Mouse (Mus musculus): ENCODE results near the gene Aasdh. TPM values are rescaled to one million over a fixed set of nuclear protein-coding genes. Genes with fewer than 3 reads are reported as not detected.

Gene Aasdh
- 23.2 and 26.2 TPM in 2 replicates for polyA plus RNA-seq (2016; fragmentation: Nextera tagmentation; extraction: Ambion mirVana)

DNA sequence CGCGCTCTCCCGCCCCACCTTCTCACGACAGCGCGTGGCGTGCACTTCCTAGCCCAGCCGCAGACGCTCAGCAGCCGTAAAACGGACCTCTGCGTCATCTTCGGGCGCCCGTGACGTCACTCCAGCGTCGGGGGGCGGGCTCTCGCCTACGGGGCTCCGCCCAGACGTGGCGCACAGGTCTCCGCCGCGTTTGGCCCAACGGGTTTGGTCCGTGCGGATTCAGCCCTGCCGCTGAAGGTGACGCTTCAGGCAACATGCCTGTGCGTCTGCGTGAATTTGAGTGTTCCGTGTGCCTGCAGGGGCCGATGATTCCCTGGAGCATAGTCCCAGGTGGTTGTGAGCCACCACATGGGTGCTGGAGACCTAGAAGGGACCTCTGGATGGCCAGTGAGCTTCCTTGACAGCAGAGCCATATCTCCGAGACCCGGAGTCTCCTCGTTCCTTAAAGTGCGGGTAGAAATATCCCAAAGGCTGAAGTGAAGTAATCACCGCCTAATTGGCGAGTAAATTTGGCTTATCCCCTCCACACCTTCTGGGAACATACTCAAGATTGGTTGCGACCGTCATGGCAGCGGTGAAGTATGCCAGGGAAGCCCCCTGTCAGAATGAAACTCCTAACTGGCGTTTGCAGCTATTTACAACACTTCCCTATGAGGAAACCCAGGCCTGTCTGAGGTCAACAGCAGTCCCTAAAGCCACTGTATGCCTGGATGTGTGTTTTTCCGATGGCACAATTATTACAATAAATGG, at the start of gene Aasdh:
Gene Aasdh, minus strand, starts transcription at position 110 of the 750 bp plus-strand sequence.
- Histone ChIP-seq H3K9me3 (no peaks in the 10 kb centered on the region), H3K4me3 (peak within 1 kb of the TSS; percentile 78), H3K36me3 (replicated peaks) (peaks cover 10% of the 10 kb centered on the region), H3K27ac (replicated peaks) (peak within 1 kb of the TSS; percentile 89), H3K4me1 (peaks cover 9% of the 10 kb centered on the region), H3K27me3 (replicated peaks; ENCODE audit: low read depth, poor library complexity, severe bottlenecking) (no peaks in the 10 kb centered on the region)
- DNase-seq (ENCODE audit: low spot score), result peak; percentile 99
- WGBS, result under 1% methylated on average over 47 of the region's 47 CpGs

GRCm38 (mm10) chr5:76954271-76954900, 49.1 kb upstream of the Aasdh start:
- Histone ChIP-seq H3K9me3 (no peaks in the 10 kb centered on the region), H3K27ac (replicated peaks) (no peak overlapping the region), H3K36me3 (replicated peaks) (peaks cover 62% of the 10 kb centered on the region), H3K4me3 (0 out of 2 replicates have a peak overlapping the region, but pooled peaks have one; percentile 82), H3K27me3 (replicated peaks; ENCODE audit: low read depth, poor library complexity, severe bottlenecking) (no peaks in the 10 kb centered on the region), H3K4me1 (peaks cover 34% of the 10 kb centered on the region)
- DNase-seq (ENCODE audit: low spot score), result no peak
- 90% methylated on average over 6 of the region's 6 CpGs for WGBS

- WGBS, result 82% methylated on average over 3 of the region's 3 CpGs
- DNase-seq (ENCODE audit: low spot score), result no peak
- H3K4me1 ChIP-seq, result peaks cover 36% of the 10 kb centered on the region
Observed at GRCm38 (mm10) chr5:76953794-76954193, 48.5 kb upstream of the Aasdh start.

DNA sequence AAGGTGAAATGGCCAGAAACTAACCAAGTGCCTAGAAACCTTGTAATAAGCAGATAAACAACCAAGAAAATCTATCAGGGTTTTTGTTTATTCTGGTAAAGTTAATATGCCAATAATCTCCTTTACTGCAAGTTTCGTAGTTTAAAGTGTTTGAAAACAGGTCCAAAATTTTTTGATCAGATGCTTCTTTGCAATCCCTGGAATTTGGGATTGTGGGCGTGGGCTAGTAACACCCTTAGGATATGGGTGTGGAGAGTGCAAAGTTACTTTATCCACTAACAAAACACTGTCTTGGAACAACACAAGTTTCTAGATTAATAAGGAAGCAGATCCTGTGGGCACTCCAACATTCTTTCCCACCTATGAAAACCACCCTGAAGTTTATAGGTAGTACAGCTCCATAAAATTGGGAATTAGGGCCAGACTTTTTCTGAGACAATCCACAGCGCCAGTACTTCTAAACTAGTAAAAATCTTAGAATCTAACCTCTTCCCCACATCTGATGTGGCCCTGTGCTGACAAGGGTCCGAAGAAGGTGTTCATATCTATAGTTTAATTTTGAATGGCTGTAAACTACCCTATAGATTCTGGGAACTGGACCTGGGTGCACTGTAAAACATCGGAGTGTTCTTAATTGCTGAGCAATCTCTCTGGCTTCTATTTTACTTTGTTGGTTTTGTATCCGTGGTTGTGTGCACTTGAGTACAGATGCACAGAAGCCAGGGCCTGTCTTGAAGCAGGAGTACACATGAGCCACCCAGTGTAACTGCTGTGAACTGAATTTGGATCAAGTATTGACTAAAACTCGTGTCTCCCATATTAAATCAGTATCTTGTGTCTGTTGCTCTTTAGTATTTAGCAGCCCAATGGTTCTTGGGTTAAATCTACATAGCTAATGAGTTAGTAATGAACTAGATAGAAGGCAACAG, 47.1 kb upstream of the Aasdh start:
- WGBS, result 23% methylated on average over 7 of the region's 7 CpGs
- Histone ChIP-seq H3K4me1 (peaks cover 44% of the 10 kb centered on the region), H3K27me3 (replicated peaks; ENCODE audit: low read depth, poor library complexity, severe bottlenecking) (no peaks in the 10 kb centered on the region), H3K27ac (replicated peaks) (peak overlapping the region; percentile 94), H3K4me3 (peak overlapping the region; percentile 82), H3K9me3 (no peaks in the 10 kb centered on the region), H3K36me3 (replicated peaks) (peaks cover 62% of the 10 kb centered on the region)
- no peak for DNase-seq (ENCODE audit: low spot score)

More at GRCm38 (mm10) chr5:76953794-76954193, 48.5 kb upstream of the Aasdh start:
- peaks cover 62% of the 10 kb centered on the region for H3K36me3 ChIP-seq (replicated peaks)
- H3K27me3 ChIP-seq (replicated peaks; ENCODE audit: low read depth, poor library complexity, severe bottlenecking), result no peaks in the 10 kb centered on the region
- H3K4me3 ChIP-seq, result peak overlapping the region; percentile 82; the same call in 1 of the 2 replicates
- H3K27ac ChIP-seq (replicated peaks), result no peak overlapping the region
- no peaks in the 10 kb centered on the region for H3K9me3 ChIP-seq

- H3K27me3 ChIP-seq (replicated peaks; ENCODE audit: low read depth, poor library complexity, severe bottlenecking), result no peaks in the 10 kb centered on the region
- peaks cover 62% of the 10 kb centered on the region for H3K36me3 ChIP-seq (replicated peaks)
- no peaks in the 10 kb centered on the region for H3K9me3 ChIP-seq
- H3K4me3 ChIP-seq, result peak within 1 kb of the TSS; percentile 82
- peaks cover 46% of the 10 kb centered on the region for H3K4me1 ChIP-seq
- WGBS, result under 1% methylated on average over 81 of the region's 81 CpGs
- DNase-seq (ENCODE audit: low spot score), result peak; percentile 99
- peak within 1 kb of the TSS; percentile 94 for H3K27ac ChIP-seq (replicated peaks)
Observed at GRCm38 (mm10) chr5:76951106-76952027, 46.1 kb upstream of the Aasdh start, which contains the start of the genes Paics and Ppat. Gene Paics, plus strand, starts transcription at chr5:76951307. Gene Ppat, minus strand, starts transcription at chr5:76951578.

DNA sequence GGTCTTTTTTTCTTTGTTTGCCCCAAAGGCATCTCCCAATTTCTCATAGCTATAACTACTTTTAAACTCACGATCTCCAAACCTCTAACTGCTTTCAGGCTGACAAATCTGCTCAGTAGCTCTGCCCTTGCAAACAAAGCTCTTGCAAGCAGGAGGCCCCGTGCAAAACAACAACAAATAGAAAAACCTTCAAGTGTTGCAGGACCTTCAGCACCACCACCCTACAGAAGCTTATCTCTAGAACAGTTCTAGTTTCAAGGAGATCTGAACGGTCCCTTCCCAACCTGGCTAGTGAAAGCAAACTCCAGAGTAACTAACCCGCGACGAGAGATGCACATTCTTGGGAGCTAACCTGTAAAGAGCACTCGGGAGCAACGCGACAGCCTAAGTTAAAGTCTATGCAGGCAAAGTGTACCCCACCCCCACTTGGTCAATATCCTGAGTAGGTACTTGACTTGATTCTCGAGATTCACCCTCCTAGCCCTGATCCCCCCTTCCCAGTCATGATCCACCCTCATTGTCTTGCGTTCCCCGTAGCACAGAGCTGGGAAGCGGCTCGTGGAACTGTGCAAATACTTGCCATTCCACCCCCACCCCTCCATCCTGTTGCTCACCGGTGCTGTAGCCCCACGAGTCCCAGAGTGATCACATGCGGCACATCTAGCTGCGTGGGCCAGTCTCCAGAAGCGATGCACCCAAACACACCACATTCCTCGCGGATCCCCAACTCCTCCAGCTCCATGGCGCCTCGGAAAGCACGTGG, 45.2 kb upstream of the Aasdh start:
- 1% methylated on average over 24 of the region's 24 CpGs for WGBS
- Histone ChIP-seq H3K9me3 (no peaks in the 10 kb centered on the region), H3K36me3 (replicated peaks) (peaks cover 57% of the 10 kb centered on the region), H3K27me3 (replicated peaks; ENCODE audit: low read depth, poor library complexity, severe bottlenecking) (no peaks in the 10 kb centered on the region), H3K4me1 (peaks cover 51% of the 10 kb centered on the region), H3K4me3 (peak overlapping the region; percentile 82), H3K27ac (replicated peaks) (peak overlapping the region; percentile 94)
- DNase-seq (ENCODE audit: low spot score), result no peak

GRCm38 (mm10) chr5:76947758-76948157, 42.4 kb upstream of the Aasdh start:
- Histone ChIP-seq H3K9me3 (no peaks in the 10 kb centered on the region), H3K36me3 (replicated peaks) (peaks cover 45% of the 10 kb centered on the region), H3K27ac (replicated peaks) (no peak overlapping the region), H3K4me1 (peaks cover 35% of the 10 kb centered on the region), H3K4me3 (no peak overlapping the region), H3K27me3 (replicated peaks; ENCODE audit: low read depth, poor library complexity, severe bottlenecking) (no peaks in the 10 kb centered on the region)
- no peak for DNase-seq (ENCODE audit: low spot score)
- 94% methylated on average over 4 of the region's 4 CpGs for WGBS

DNA sequence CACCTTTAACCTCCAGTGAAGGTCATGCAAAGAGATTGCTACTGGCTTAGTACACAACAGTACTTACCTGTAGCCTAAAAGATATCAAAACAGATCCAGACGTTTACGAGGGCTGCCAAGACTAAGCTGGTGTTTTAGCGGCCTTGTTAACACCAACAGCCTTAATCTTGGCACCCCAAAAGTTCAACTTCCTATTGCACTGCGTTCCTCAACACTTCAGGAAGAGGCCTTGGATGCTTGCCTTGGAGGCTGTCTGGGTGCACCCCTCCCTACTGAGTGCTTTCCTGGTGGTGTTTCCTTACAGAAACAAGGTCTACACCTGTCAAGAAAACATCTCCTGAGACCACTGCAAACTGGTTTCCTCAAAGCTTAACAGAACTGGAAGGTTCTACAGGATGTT, 41.8 kb upstream of the Aasdh start:
- H3K36me3 ChIP-seq (replicated peaks), result peaks cover 49% of the 10 kb centered on the region
- no peaks in the 10 kb centered on the region for H3K9me3 ChIP-seq
- peaks cover 29% of the 10 kb centered on the region for H3K4me1 ChIP-seq
- H3K27me3 ChIP-seq (replicated peaks; ENCODE audit: low read depth, poor library complexity, severe bottlenecking), result no peaks in the 10 kb centered on the region
- no peak for DNase-seq (ENCODE audit: low spot score)
- H3K27ac ChIP-seq (replicated peaks), result no peak overlapping the region
- 86% methylated on average over 4 of the region's 4 CpGs for WGBS
- no peak overlapping the region for H3K4me3 ChIP-seq

- H3K9me3 ChIP-seq, result no peaks in the 10 kb centered on the region
- H3K4me1 ChIP-seq, result peaks cover 29% of the 10 kb centered on the region
- H3K36me3 ChIP-seq (replicated peaks), result peaks cover 64% of the 10 kb centered on the region
- H3K4me3 ChIP-seq, result no peak overlapping the region
- no peak overlapping the region for H3K27ac ChIP-seq (replicated peaks)
- H3K27me3 ChIP-seq (replicated peaks; ENCODE audit: low read depth, poor library complexity, severe bottlenecking), result no peaks in the 10 kb centered on the region
- no peak for DNase-seq (ENCODE audit: low spot score)
- 81% methylated on average over 2 of the region's 2 CpGs for WGBS
Observed at GRCm38 (mm10) chr5:76945678-76946033, 40.3 kb upstream of the Aasdh start.

DNA sequence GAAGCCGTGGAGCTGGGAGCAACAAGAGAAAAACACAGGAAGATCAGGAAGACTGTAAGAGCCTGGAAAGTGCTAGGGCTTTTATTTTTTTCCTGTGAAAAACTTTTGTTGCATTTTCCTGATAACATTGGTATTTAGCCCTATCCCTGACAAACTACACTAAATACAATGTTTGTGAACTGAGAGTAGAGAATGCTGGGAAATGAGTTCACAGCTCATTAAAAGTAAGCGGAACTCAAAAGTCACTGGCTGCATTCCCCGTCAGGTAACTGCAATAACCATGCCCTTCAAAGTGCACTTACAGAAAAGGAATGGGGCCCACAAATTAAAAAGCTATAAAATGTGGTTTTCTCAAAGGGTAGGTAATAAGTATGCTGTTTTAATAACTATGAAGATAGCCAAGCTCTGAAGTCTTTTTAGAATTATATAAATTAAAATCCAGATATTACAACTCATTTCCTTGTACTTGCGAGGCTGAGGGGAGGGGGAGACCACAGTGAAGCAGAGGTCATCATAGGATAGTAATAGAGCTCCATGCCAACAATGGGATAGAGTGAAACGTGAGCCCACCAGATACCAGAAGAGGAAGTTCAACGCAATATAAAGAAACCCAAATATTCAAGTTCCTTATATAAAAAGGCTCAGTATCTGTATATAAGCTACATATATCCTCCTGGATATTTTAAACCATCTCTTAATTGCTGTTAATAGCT, 39.8 kb upstream of the Aasdh start:
- Histone ChIP-seq H3K27ac (replicated peaks) (no peak overlapping the region), H3K9me3 (no peaks in the 10 kb centered on the region), H3K4me3 (no peak overlapping the region), H3K36me3 (replicated peaks) (peaks cover 70% of the 10 kb centered on the region), H3K27me3 (replicated peaks; ENCODE audit: low read depth, poor library complexity, severe bottlenecking) (no peaks in the 10 kb centered on the region), H3K4me1 (peaks cover 29% of the 10 kb centered on the region)
- WGBS, result 83% methylated on average over 6 of the region's 6 CpGs
- DNase-seq (ENCODE audit: low spot score), result no peak

Data from embryonic facial prominence, embryonic 10.5 days (tissue).